Mouse (Mus musculus) heart, postnatal 0 days (tissue): Measurements from ENCODE around the gene Hrh2. TPM values are rescaled to one million over a fixed set of nuclear protein-coding genes. Genes with fewer than 3 reads are reported as not detected.

Experiments used
- ATAC-seq: fragments of 200-750 bp; cut with Nextera tagmentation; 2 replicates; pipeline ENCODE4 v1.8.0; 2017; ENCODE audit warnings: low read depth, moderate number of reproducible peaks, moderate library complexity; ENCODE audit not compliant: insufficient read depth
- DNase-seq: peaks from one replicate; pipeline ENCODE4 v3.0.0-alpha.2; 2016; ENCODE audit warnings: low spot score
- H3K27ac ChIP-seq: fragments of 300-500 bp; sonication (generic); 2 replicates; pipeline ENCODE4 v1.5.1; 2014; ENCODE audit warnings: low read depth, mild to moderate bottlenecking
- H3K27me3 ChIP-seq: fragments of 300-500 bp; sonication (generic); 2 replicates; pipeline ENCODE4 v1.6.1; 2014; ENCODE audit warnings: low read length, mixed read lengths; ENCODE audit not compliant: control insufficient read depth, insufficient read depth
- H3K36me3 ChIP-seq: fragments of 300-500 bp; sonication (generic); replicated peaks from 2 replicates; pipeline ENCODE4 v1.6.1; 2014; ENCODE audit warnings: low read length, mixed read lengths; ENCODE audit not compliant: control insufficient read depth, insufficient read depth
- H3K4me1 ChIP-seq: fragments of 300-500 bp; sonication (generic); 2 replicates; pipeline ENCODE4 v1.6.1; 2014; ENCODE audit warnings: antibody characterized with exemption; ENCODE audit not compliant: control insufficient read depth, insufficient read depth
- H3K4me2 ChIP-seq: fragments of 300-500 bp; sonication (generic); 2 replicates; pipeline ENCODE4 v1.6.1; 2014; ENCODE audit warnings: low read depth, mild to moderate bottlenecking, low read length, moderate library complexity
- H3K4me3 ChIP-seq: fragments of 300-500 bp; sonication (generic); 2 replicates; pipeline ENCODE4 v1.5.1; 2014; ENCODE audit warnings: low read depth, low read length
- H3K9ac ChIP-seq: fragments of 300-500 bp; sonication (generic); replicated peaks from 2 replicates; pipeline ENCODE4 v1.6.1; 2014; ENCODE audit warnings: low read depth, low read length, mixed read lengths
- H3K9me3 ChIP-seq: fragments of 300-500 bp; sonication (generic); replicated peaks from 2 replicates; pipeline ENCODE4 v1.6.1; 2016; ENCODE audit warnings: low read length; ENCODE audit not compliant: control insufficient read depth
- CTCF ChIP-seq: IDR thresholded peaks from 2 replicates; pipeline ENCODE4 v1.5.1; 2016; ENCODE audit warnings: antibody characterized with exemption, control low read depth, low read depth
- EP300 ChIP-seq: IDR thresholded peaks from 2 replicates; pipeline ENCODE4 v1.6.1; 2016; ENCODE audit warnings: antibody characterized with exemption, low read depth
- WGBS: fragments of 180-500 bp; shearing (Covaris S2); extraction: QIAGEN DNeasy Blood & Tissue Kit; methylation state at CpG from one replicate; pipeline ENCODE4 v1.1.7; 2014; 5-methylcytosine and 5-hydroxymethylcytosine counted together
- polyA plus RNA-seq: library from polyadenylated mRNA; unstranded; fragments of >200 nt; fragmentation: Nextera tagmentation; extraction: Ambion mirVana; gene quantifications from 2 replicates; pipeline ENCODE4 v1.2.1, GENCODE M21; 2015
- total RNA-seq: library from RNA; depleted of rRNA; stranded (reverse); fragments of >200 nt; gene quantifications from 2 replicates; pipeline ENCODE4 v1.2.3, GENCODE M21; 2014; ENCODE audit warnings: low replicate concordance

The Hrh2 gene
- total and polyA plus RNA-seq, 2 experiments from 2014 or later: 0.07 TPM; not detected in 1

DNA sequence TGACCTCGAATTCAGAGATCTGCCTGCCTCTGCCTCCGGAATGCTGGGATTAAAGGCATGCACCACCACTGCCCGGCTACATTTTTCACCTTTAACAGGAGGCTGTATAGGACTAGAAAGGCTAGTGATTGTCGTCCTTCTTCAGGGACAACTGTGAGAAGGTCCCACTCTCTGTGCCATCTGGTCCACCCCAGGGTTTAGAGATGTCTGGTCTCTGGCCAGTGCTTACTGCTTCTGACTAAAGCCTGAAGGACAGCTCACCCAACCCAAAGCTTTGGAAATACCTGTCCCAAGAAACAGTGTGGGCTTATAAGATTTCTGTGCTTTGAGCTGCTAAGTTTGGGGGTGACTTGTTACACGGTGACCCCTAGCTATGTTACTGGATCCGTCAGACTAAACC, 21.6 kb upstream of the Hrh2 start:
- TF ChIP-seq EP300 (no peak), CTCF (no peak)
- WGBS: 84% methylated on average over 6 of the region's 6 CpGs

DNA sequence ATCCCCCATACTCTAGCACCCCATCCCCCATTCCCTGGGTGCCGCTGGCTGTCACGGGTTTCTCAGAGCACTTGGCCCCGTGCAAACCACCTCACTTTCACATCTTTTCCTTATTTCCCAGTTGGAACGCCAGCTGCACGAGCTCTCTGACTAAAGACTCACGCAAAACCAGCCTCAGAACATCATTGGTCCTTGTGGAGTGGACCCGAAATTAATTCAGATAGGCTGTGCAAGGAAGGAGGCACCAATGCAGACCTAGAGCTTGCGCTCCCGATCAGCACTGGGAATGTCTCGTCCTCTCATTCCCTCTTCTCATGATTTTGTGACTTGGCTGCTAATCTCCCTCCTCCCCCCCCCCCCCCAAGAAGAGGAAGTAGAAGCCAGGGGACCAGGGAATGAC, 20.6 kb upstream of the Hrh2 start:
- Histone ChIP-seq H3K36me3 (no peaks in the 10 kb centered on the region), H3K4me1 (peaks cover 7% of the 10 kb centered on the region; the same call in 1 of the 2 replicates), H3K9me3 (no peaks in the 10 kb centered on the region), H3K9ac (no peak overlapping the region), H3K4me3 (no peak overlapping the region), H3K4me2 (no peak overlapping the region), H3K27me3 (no peaks in the 10 kb centered on the region), H3K27ac (no peak overlapping the region)
- 71% methylated on average over 10 of the region's 10 CpGs for WGBS
- ATAC-seq: no peak
- no peak for TF ChIP-seq CTCF
- no peak for TF ChIP-seq EP300
- DNase-seq: no peak

More for the DNA sequence above, 21.6 kb upstream of the Hrh2 start:
- H3K36me3 ChIP-seq: no peaks in the 10 kb centered on the region
- H3K4me3 ChIP-seq: no peak overlapping the region
- no peak overlapping the region for H3K9ac ChIP-seq
- no peak overlapping the region for H3K4me2 ChIP-seq
- no peaks in the 10 kb centered on the region for H3K27me3 ChIP-seq
- ATAC-seq (no peak), DNase-seq (no peak)
- H3K9me3 ChIP-seq: no peaks in the 10 kb centered on the region
- H3K4me1 ChIP-seq: no peaks in the 10 kb centered on the region
- H3K27ac ChIP-seq: no peak overlapping the region

DNA sequence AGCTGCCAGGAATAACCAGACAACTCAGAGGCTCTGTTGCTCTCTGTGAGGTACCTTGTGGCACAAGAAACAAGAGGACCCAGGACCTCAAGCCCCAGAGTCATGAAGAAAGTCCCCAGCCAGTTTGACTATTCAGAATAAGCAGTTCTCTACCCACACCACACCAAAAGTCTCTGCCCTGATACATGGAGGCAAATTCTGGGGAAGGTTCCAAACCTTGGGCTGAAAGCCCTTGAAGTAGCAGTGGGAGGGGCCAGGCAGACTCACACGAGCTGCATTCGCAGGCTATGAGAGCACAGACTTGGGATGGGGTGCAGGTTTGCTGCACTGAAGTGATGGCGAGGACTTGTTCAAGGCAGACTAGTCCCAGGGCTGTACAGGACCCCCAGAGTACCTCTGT, 20.2 kb upstream of the Hrh2 start:
- Histone ChIP-seq H3K36me3 (no peaks in the 10 kb centered on the region), H3K9me3 (no peaks in the 10 kb centered on the region), H3K27me3 (no peaks in the 10 kb centered on the region), H3K27ac (no peak overlapping the region), H3K4me1 (peaks cover 11% of the 10 kb centered on the region), H3K4me2 (no peak overlapping the region), H3K9ac (no peak overlapping the region), H3K4me3 (no peak overlapping the region)
- DNase-seq (no peak), ATAC-seq (no peak)
- WGBS: 32% methylated on average over 3 of the region's 3 CpGs
- no peak for TF ChIP-seq CTCF
- no peak for TF ChIP-seq EP300

DNA sequence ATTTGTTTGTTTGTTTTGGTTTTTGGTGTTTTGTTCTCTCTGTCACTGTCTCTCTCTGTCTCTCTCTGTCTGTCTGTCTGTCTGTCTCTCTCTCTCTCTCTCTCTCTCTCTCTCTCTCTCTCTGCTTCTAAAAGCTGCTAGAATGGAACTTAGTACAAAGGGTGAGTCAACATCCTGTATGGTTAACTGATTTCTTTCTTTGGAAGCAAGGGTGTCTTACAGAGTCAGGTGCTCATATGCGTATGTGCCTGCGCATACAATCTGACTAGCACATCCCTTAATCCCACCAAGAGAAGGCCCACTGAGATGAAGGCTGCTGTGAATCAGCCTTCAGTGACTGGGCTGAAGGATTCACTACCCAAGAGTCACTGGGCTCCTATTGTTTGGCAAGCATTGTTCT, 18.0 kb upstream of the Hrh2 start:
- Histone ChIP-seq H3K9me3 (no peaks in the 10 kb centered on the region), H3K4me3 (no peak overlapping the region), H3K27me3 (no peaks in the 10 kb centered on the region), H3K9ac (no peak overlapping the region), H3K4me1 (peaks cover 33% of the 10 kb centered on the region), H3K4me2 (no peak overlapping the region), H3K27ac (no peak overlapping the region), H3K36me3 (no peaks in the 10 kb centered on the region)
- TF ChIP-seq CTCF (no peak), EP300 (no peak)
- 94% methylated on average over 2 of the region's 2 CpGs for WGBS
- DNase-seq: no peak
- no peak for ATAC-seq

DNA sequence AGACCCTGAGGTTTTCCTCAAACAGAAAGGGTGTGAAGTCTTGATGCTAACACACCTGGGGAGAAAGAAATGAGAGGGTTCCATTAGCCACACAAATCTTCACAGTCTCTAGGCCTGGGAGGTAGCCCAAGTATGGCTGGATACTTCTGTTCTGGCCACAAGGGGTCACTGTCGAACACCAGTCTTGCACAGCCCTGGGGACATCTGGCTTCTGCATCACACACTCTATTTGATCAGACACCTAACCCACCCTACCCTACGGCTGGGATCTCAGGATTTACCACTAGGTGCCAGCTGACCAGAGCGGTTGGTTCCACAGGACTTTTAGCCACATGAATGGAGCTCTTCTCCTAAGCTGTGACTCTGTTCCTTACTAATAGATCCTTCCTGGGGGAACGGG, 17.2 kb upstream of the Hrh2 start:
- DNase-seq (no peak), ATAC-seq (no peak)
- no peaks in the 10 kb centered on the region for H3K9me3 ChIP-seq
- H3K27me3 ChIP-seq: no peaks in the 10 kb centered on the region
- no peak overlapping the region for H3K9ac ChIP-seq
- H3K4me2 ChIP-seq: no peak overlapping the region
- H3K4me1 ChIP-seq: peaks cover 33% of the 10 kb centered on the region
- no peak overlapping the region for H3K27ac ChIP-seq
- whole genome bisulfite sequencing: 84% methylated on average over 4 of the region's 4 CpGs
- H3K4me3 ChIP-seq: no peak overlapping the region
- no peak for TF ChIP-seq EP300
- no peak for TF ChIP-seq CTCF
- no peaks in the 10 kb centered on the region for H3K36me3 ChIP-seq

DNA sequence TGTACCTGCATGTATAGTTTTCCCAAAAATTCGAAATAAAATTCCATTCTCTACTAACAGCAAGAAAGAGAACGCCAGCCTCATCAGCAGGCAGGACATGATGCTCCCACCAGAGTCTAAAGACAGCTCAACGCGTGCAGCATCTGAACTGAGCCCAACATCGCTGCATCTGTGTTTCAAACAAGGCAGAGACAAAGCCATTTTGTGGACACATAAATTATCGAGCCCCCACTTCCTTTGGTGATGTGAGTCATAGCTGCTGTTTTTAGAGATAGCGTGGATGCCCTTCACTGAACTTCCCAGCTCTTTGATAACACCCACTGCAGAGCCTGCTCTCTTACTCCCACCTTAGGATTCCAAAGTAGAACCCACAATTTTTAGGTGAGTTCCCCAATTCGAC, 16.5 kb upstream of the Hrh2 start:
- WGBS: 56% methylated on average over 8 of the region's 8 CpGs
- no peak overlapping the region for H3K4me3 ChIP-seq
- no peak overlapping the region for H3K9ac ChIP-seq
- ATAC-seq: no peak
- no peaks in the 10 kb centered on the region for H3K27me3 ChIP-seq
- no peaks in the 10 kb centered on the region for H3K9me3 ChIP-seq
- DNase-seq: no peak
- no peak overlapping the region for H3K27ac ChIP-seq
- TF ChIP-seq CTCF (no peak), EP300 (no peak)
- H3K4me2 ChIP-seq: no peak overlapping the region
- peaks cover 34% of the 10 kb centered on the region for H3K4me1 ChIP-seq
- H3K36me3 ChIP-seq: no peaks in the 10 kb centered on the region
